Mouse (Mus musculus): ENCODE results near the gene Tex35. TPM values are rescaled to one million over a fixed set of nuclear protein-coding genes. Genes with fewer than 3 reads are reported as not detected.

Tex35 gene
- polyA plus RNA-seq, 1 experiment = not detected

- Histone ChIP-seq H3K27ac (ENCODE audit: insufficient read depth, low read length) (no peak overlapping the region), H3K4me1 (ENCODE audit: control insufficient read depth, insufficient read depth, insufficient read length) (no peaks in the 10 kb centered on the region; the same call in 1 of the 2 replicates)
- 3% methylated on average over 15 of the region's 15 CpGs for WGBS
Measured at GRCm38 (mm10) chr1:157076257-157076656, 32.2 kb downstream of the Tex35 start.

GRCm38 (mm10) chr1:157074937-157075336, 33.5 kb downstream of the Tex35 start:
- WGBS = 64% methylated on average over 7 of the region's 7 CpGs
- Histone ChIP-seq H3K36me3 (ENCODE audit: control insufficient read depth, insufficient read depth, low read length) (no peaks in the 10 kb centered on the region), H3K27ac (ENCODE audit: insufficient read depth, low read length) (no peak overlapping the region), H3K4me1 (ENCODE audit: control insufficient read depth, insufficient read depth, insufficient read length) (no peaks in the 10 kb centered on the region; the same call in 1 of the 2 replicates), H3K4me3 (ENCODE audit: extremely low read depth, insufficient read depth, insufficient read length) (no peak overlapping the region), H3K27me3 (ENCODE audit: control insufficient read depth, insufficient read depth, low read length) (no peaks in the 10 kb centered on the region)
- DNase-seq (ENCODE audit: low read depth in 1 of 2, low spot score in 2 of 2) = no peak
- TF ChIP-seq CTCF (IDR thresholded peaks at IDR 0.05; ENCODE audit: extremely low read depth, insufficient read depth, insufficient read length, insufficient replicate concordance) = no peak
- no peak for TF ChIP-seq POLR2A (IDR thresholded peaks at IDR 0.05; ENCODE audit: low read depth, low read length)

More at GRCm38 (mm10) chr1:157076257-157076656, 32.2 kb downstream of the Tex35 start:
- DNase-seq (ENCODE audit: low read depth in 1 of 2, low spot score in 2 of 2) = peak in 1 of 2 experiments; percentile 69
- Histone ChIP-seq H3K27me3 (ENCODE audit: control insufficient read depth, insufficient read depth, low read length) (no peaks in the 10 kb centered on the region), H3K4me3 (ENCODE audit: extremely low read depth, insufficient read depth, insufficient read length) (no peak overlapping the region), H3K36me3 (ENCODE audit: control insufficient read depth, insufficient read depth, low read length) (no peaks in the 10 kb centered on the region)
- TF ChIP-seq POLR2A (IDR thresholded peaks at IDR 0.05; ENCODE audit: low read depth, low read length) (no peak), CTCF (IDR thresholded peaks at IDR 0.05; ENCODE audit: extremely low read depth, insufficient read depth, insufficient read length, insufficient replicate concordance) (peak; percentile 98)

GRCm38 (mm10) chr1:157074371-157074770, 34.1 kb downstream of the Tex35 start:
- no peaks in the 10 kb centered on the region for H3K36me3 ChIP-seq (ENCODE audit: control insufficient read depth, insufficient read depth, low read length)
- H3K4me3 ChIP-seq (ENCODE audit: extremely low read depth, insufficient read depth, insufficient read length) = no peak overlapping the region
- TF ChIP-seq POLR2A (IDR thresholded peaks at IDR 0.05; ENCODE audit: low read depth, low read length) (no peak), CTCF (IDR thresholded peaks at IDR 0.05; ENCODE audit: extremely low read depth, insufficient read depth, insufficient read length, insufficient replicate concordance) (no peak)
- WGBS = 61% methylated on average over 6 of the region's 6 CpGs
- H3K27ac ChIP-seq (ENCODE audit: insufficient read depth, low read length) = no peak overlapping the region
- DNase-seq (ENCODE audit: low read depth in 1 of 2, low spot score in 2 of 2) = no peak
- no peaks in the 10 kb centered on the region for H3K27me3 ChIP-seq (ENCODE audit: control insufficient read depth, insufficient read depth, low read length)
- H3K4me1 ChIP-seq (ENCODE audit: control insufficient read depth, insufficient read depth, insufficient read length) = no peaks in the 10 kb centered on the region; the same call in 1 of the 2 replicates

GRCm38 (mm10) chr1:157073592-157073991, 34.9 kb downstream of the Tex35 start:
- no peak overlapping the region for H3K27ac ChIP-seq (ENCODE audit: insufficient read depth, low read length)

GRCm38 (mm10) chr1:157069181-157069828, 39.2 kb downstream of the Tex35 start:
- no peak overlapping the region for H3K4me3 ChIP-seq (ENCODE audit: extremely low read depth, insufficient read depth, insufficient read length)
- no peak for TF ChIP-seq CTCF (IDR thresholded peaks at IDR 0.05; ENCODE audit: extremely low read depth, insufficient read depth, insufficient read length, insufficient replicate concordance)
- TF ChIP-seq POLR2A (IDR thresholded peaks at IDR 0.05; ENCODE audit: low read depth, low read length) = no peak
- H3K27me3 ChIP-seq (ENCODE audit: control insufficient read depth, insufficient read depth, low read length) = no peaks in the 10 kb centered on the region
- no peak overlapping the region for H3K27ac ChIP-seq (ENCODE audit: insufficient read depth, low read length)
- 91% methylated on average over 15 of the region's 15 CpGs for WGBS
- no peaks in the 10 kb centered on the region for H3K4me1 ChIP-seq (ENCODE audit: control insufficient read depth, insufficient read depth, insufficient read length)
- no peaks in the 10 kb centered on the region for H3K36me3 ChIP-seq (ENCODE audit: control insufficient read depth, insufficient read depth, low read length)
- DNase-seq (ENCODE audit: low read depth in 1 of 2, low spot score in 2 of 2) = no peak

More at GRCm38 (mm10) chr1:157073592-157073991, 34.9 kb downstream of the Tex35 start:
- DNase-seq (ENCODE audit: low read depth in 1 of 2, low spot score in 2 of 2) = no peak
- 87% methylated on average over 4 of the region's 4 CpGs for WGBS
- TF ChIP-seq CTCF (IDR thresholded peaks at IDR 0.05; ENCODE audit: extremely low read depth, insufficient read depth, insufficient read length, insufficient replicate concordance) (no peak), POLR2A (IDR thresholded peaks at IDR 0.05; ENCODE audit: low read depth, low read length) (no peak)
- Histone ChIP-seq H3K4me1 (ENCODE audit: control insufficient read depth, insufficient read depth, insufficient read length) (no peaks in the 10 kb centered on the region; the same call in 1 of the 2 replicates), H3K36me3 (ENCODE audit: control insufficient read depth, insufficient read depth, low read length) (no peaks in the 10 kb centered on the region), H3K27me3 (ENCODE audit: control insufficient read depth, insufficient read depth, low read length) (no peaks in the 10 kb centered on the region), H3K4me3 (ENCODE audit: extremely low read depth, insufficient read depth, insufficient read length) (no peak overlapping the region)

GRCm38 (mm10) chr1:157068316-157068715, 40.2 kb downstream of the Tex35 start:
- Histone ChIP-seq H3K27ac (ENCODE audit: insufficient read depth, low read length) (no peak overlapping the region), H3K4me3 (ENCODE audit: extremely low read depth, insufficient read depth, insufficient read length) (no peak overlapping the region), H3K4me1 (ENCODE audit: control insufficient read depth, insufficient read depth, insufficient read length) (no peaks in the 10 kb centered on the region), H3K27me3 (ENCODE audit: control insufficient read depth, insufficient read depth, low read length) (no peaks in the 10 kb centered on the region), H3K36me3 (ENCODE audit: control insufficient read depth, insufficient read depth, low read length) (no peaks in the 10 kb centered on the region)
- TF ChIP-seq CTCF (IDR thresholded peaks at IDR 0.05; ENCODE audit: extremely low read depth, insufficient read depth, insufficient read length, insufficient replicate concordance) = no peak
- no peak for TF ChIP-seq POLR2A (IDR thresholded peaks at IDR 0.05; ENCODE audit: low read depth, low read length)
- DNase-seq (ENCODE audit: low read depth in 1 of 2, low spot score in 2 of 2) = no peak
